Mouse (Mus musculus) heart, embryonic 12.5 days (tissue): ENCODE data around the gene Dpy19l3. TPM values are rescaled to one million over a fixed set of nuclear protein-coding genes. Genes with fewer than 3 reads are reported as not detected.

Experiments used
- polyA plus RNA-seq: library from polyadenylated mRNA; unstranded; fragments of >200 nt; fragmentation: Nextera tagmentation; extraction: Ambion mirVana; gene quantifications from 2 replicates; pipeline ENCODE4 v1.2.1, GENCODE M21; 2016

Gene Dpy19l3
- polyA plus RNA-seq, 1 experiment from 2014 or later, result 14.2 TPM

Other genes with a start within 250 kb of the Dpy19l3 start
- gene Tdrd12, start 216.7 kb downstream of the Dpy19l3 start, polyA plus RNA-seq, result 0.37 and 0.82 TPM in 2 replicates
- gene Nudt19, start 198.2 kb downstream of the Dpy19l3 start, polyA plus RNA-seq, result 84.5 and 85.0 TPM in 2 replicates
- gene Rgs9bp, start 168.9 kb downstream of the Dpy19l3 start, polyA plus RNA-seq, result 0.82 TPM in 2 replicates
- gene Ankrd27, start 168.2 kb downstream of the Dpy19l3 start, polyA plus RNA-seq, result 22.1 and 23.6 TPM in 2 replicates
- gene Pdcd5, start 106.9 kb downstream of the Dpy19l3 start, polyA plus RNA-seq, result 293 and 296 TPM in 2 replicates
- 15.0 and 17.6 TPM in 2 replicates for gene Zfp507, start 48.5 kb upstream of the Dpy19l3 start, polyA plus RNA-seq